Comparison of ENCODE assay signal across 19 mouse cellular contexts in genomic region chr10:70530185-70530823, GRCm38 (mm10).
DNase-seq lines count a peak whose midpoint lies in the region; ATAC-seq and TF ChIP-seq lines count a peak whose summit lies in the region.
"Had no signal": no experiment of that assay in that cellular context is flagged by ENCODE, and none has a peak within 500 bp of the region (broad histone marks: within the 10 kb centered on the region; RNA-seq: fewer than 3 reads in every experiment).

No protein-coding gene starts in this region.

- no peak for TF ChIP-seq POLR2A in lung, adult 2 months (IDR thresholded peaks at IDR 0.05; ENCODE audit: borderline replicate concordance, extremely low read depth, low read depth, low read length)

- no peak overlapping the region for H3K4me3 ChIP-seq in lung, embryonic 14.5 days (ENCODE audit: low read depth, low read length)
- H3K4me3 ChIP-seq in lung, adult 2 months (replicated peaks; ENCODE audit: extremely low read depth, low read depth, low read length), result no peak overlapping the region
- H3K4me3 ChIP-seq in intestine, embryonic 15.5 days (replicated peaks), result no peak overlapping the region
- H3K4me3 ChIP-seq: forebrain, embryonic 15.5 days; heart, adult 2 months; limb, embryonic 15.5 days; neural tube, embryonic 15.5 days had no signal

- H3K9ac ChIP-seq in lung, embryonic 14.5 days, result no peak overlapping the region
- H3K9ac ChIP-seq in intestine, embryonic 15.5 days, result no peak overlapping the region
- H3K9ac ChIP-seq: forebrain, embryonic 15.5 days; limb, embryonic 15.5 days; neural tube, embryonic 15.5 days had no signal

- H3K4me1 ChIP-seq in lung, embryonic 14.5 days (ENCODE audit: insufficient read depth), result no peaks in the 10 kb centered on the region
- H3K4me1 ChIP-seq in lung, adult 2 months (ENCODE audit: control insufficient read depth, insufficient read depth, low read length), result peaks cover 2% of the 10 kb centered on the region; the same call in 1 of the 2 replicates
- no peaks in the 10 kb centered on the region; the same call in 1 of the 2 replicates for H3K4me1 ChIP-seq in intestine, embryonic 15.5 days (replicated peaks)
- H3K4me1 ChIP-seq: limb, embryonic 15.5 days had no signal

- TF ChIP-seq CTCF in lung, embryonic 14.5 days (IDR thresholded peaks at IDR 0.05; ENCODE audit: low read depth), result no peak
- no peak for TF ChIP-seq CTCF in lung, adult 2 months (IDR thresholded peaks at IDR 0.05; ENCODE audit: insufficient read depth, low read length)

- 72% methylated on average over 12 of the region's 12 CpGs for WGBS in lung, embryonic 14.5 days
- 76% methylated on average over 12 of the region's 12 CpGs for WGBS in lung, adult 2 months
- WGBS in intestine, embryonic 15.5 days, result 67% methylated on average over 12 of the region's 12 CpGs

- no peak overlapping the region for H3K27ac ChIP-seq in lung, embryonic 14.5 days (ENCODE audit: low read depth)
- H3K27ac ChIP-seq in intestine, embryonic 15.5 days, result no peak overlapping the region
- H3K27ac ChIP-seq: forebrain, embryonic 15.5 days; heart, adult 2 months; limb, embryonic 15.5 days; neural tube, embryonic 15.5 days had no signal

- H3K4me2 ChIP-seq in lung, embryonic 14.5 days, result no peak overlapping the region
- H3K4me2 ChIP-seq in intestine, embryonic 15.5 days (replicated peaks), result no peak overlapping the region
- H3K4me2 ChIP-seq: forebrain, embryonic 15.5 days; limb, embryonic 15.5 days; neural tube, embryonic 15.5 days had no signal

- peak; percentile 40 to 70 for DNase-seq in frontal cortex, postnatal 36 days (ENCODE audit: low spot score in 2 of 2)
- DNase-seq in frontal cortex, postnatal 25 days (ENCODE audit: low spot score in 2 of 2), result no peak
- peak; percentile 55 for DNase-seq in lung, embryonic 14.5 days
- DNase-seq in lung, adult 2 months, result no peak
- DNase-seq in Muller cell, postnatal 12 days (ENCODE audit: inconsistent ontology term), result peak; percentile 29
- no peak for DNase-seq in urinary bladder, postnatal 25 days (ENCODE audit: low spot score)
- no peak for DNase-seq in embryo, embryonic 10.5 days (ENCODE audit: low spot score)
- DNase-seq: adrenal gland, postnatal 25 days; cerebellum, adult 8-10 months; heart, adult 2 months; kidney, adult 2 months; lung, postnatal 4 days; midbrain, embryonic 14.5 days had no signal

- H3K27me3 ChIP-seq in lung, embryonic 14.5 days (ENCODE audit: insufficient read depth, low read length), result no peaks in the 10 kb centered on the region
- no peaks in the 10 kb centered on the region for H3K27me3 ChIP-seq in intestine, embryonic 15.5 days (replicated peaks)
- H3K27me3 ChIP-seq: forebrain, embryonic 15.5 days; limb, embryonic 15.5 days; neural tube, embryonic 15.5 days; Patski had no signal

- H3K9me3 ChIP-seq in lung, embryonic 14.5 days (ENCODE audit: low read depth, low read length), result no peaks in the 10 kb centered on the region
- no peaks in the 10 kb centered on the region for H3K9me3 ChIP-seq in intestine, embryonic 15.5 days
- H3K9me3 ChIP-seq: forebrain, embryonic 15.5 days; limb, embryonic 15.5 days; neural tube, embryonic 15.5 days had no signal

- no peak; the same call in 1 of the 2 replicates for ATAC-seq in lung, embryonic 14.5 days (ENCODE audit: insufficient read depth)
- peak; percentile 56 for ATAC-seq in intestine, embryonic 15.5 days
- ATAC-seq: CD4-positive, CD25-positive, alpha-beta regulatory T cell, adult 4 months; forebrain, embryonic 15.5 days; Patski had no signal

- no peaks in the 10 kb centered on the region for H3K36me3 ChIP-seq in lung, embryonic 14.5 days (ENCODE audit: insufficient read depth)
- H3K36me3 ChIP-seq in intestine, embryonic 15.5 days, result no peaks in the 10 kb centered on the region
- H3K36me3 ChIP-seq: limb, embryonic 15.5 days had no signal

Comparison
In these comparisons a context has a peak if more than half of its experiments do, and no peak if none do; other contexts are left out.
1. DNase-seq: peak in frontal cortex, postnatal 36 days (2 of 2), lung, embryonic 14.5 days (single experiment) and Muller cell, postnatal 12 days (single experiment); none in frontal cortex, postnatal 25 days (0 of 2), lung, adult 2 months (single experiment), urinary bladder, postnatal 25 days (single experiment) and embryo, embryonic 10.5 days (single experiment).